Mouse (Mus musculus): ENCODE measurements around the gene Lrrc38. TPM values are rescaled to one million over a fixed set of nuclear protein-coding genes. Genes with fewer than 3 reads are reported as not detected.
"Not testable (repeated sequence)": the region's sequence is repeated elsewhere in the genome, so short reads cannot be mapped to it uniquely, and the experiment has no call there.

Gene Lrrc38
- total RNA-seq, 1 experiment, result 0.22 TPM

GRCm38 (mm10) chr4:143339808-143340207, 9.7 kb upstream of the Lrrc38 start:
- in situ Hi-C loops (cut with MboI; ENCODE audit: low sequenced_read_pairs in 2 of 2, unreplicated experiment in 2 of 2), result no loop called here
- Histone ChIP-seq H3K9ac (ENCODE audit: insufficient read depth, low read depth, low read length, poor library complexity, severe bottlenecking) (no peak overlapping the region), H3K4me3 (ENCODE audit: insufficient read depth in 1 of 2, low read depth in 1 of 2, low read length in 2 of 2, poor library complexity in 1 of 2, severe bottlenecking in 1 of 2) (no peak overlapping the region), H3K36me3 (ENCODE audit: control insufficient read depth, insufficient read depth, low read length, poor library complexity, severe bottlenecking) (no peaks in the 10 kb centered on the region), H3K27ac (ENCODE audit: insufficient read depth, low read depth, low read length, poor library complexity, severe bottlenecking) (no peak overlapping the region), H3K9me3 (ENCODE audit: control insufficient read depth, insufficient read depth, low read depth, low read length) (no peaks in the 10 kb centered on the region), H3K4me1 (ENCODE audit: control insufficient read depth in 2 of 2, insufficient read depth in 2 of 2, low read length in 2 of 2, poor library complexity in 1 of 2) (peaks cover 2 to 6% of the 10 kb centered on the region in 2 experiments; a peak in 1 of 4 replicates)
- no peak for DNase-seq (ENCODE audit: low read depth, low spot score)
- TF ChIP-seq ZNF384 (IDR thresholded peaks at IDR 0.05; ENCODE audit: low read depth, low read length), result no peak
- no peak for TF ChIP-seq HCFC1 (IDR thresholded peaks at IDR 0.05; ENCODE audit: borderline replicate concordance, insufficient read depth, low read length)
- TF ChIP-seq CHD2 (IDR thresholded peaks at IDR 0.05; ENCODE audit: low read depth, low read length), result no peak
- TF ChIP-seq ZC3H11A (IDR thresholded peaks at IDR 0.05; ENCODE audit: borderline replicate concordance, low read depth, low read length), result no peak
- TF ChIP-seq MAFK (IDR thresholded peaks at IDR 0.05; ENCODE audit: insufficient read depth, low read depth, low read length), result no peak

- Histone ChIP-seq H3K4me1 (ENCODE audit: control insufficient read depth in 2 of 2, insufficient read depth in 2 of 2, low read length in 2 of 2, poor library complexity in 1 of 2) (no peaks in the 10 kb centered on the region; a peak in 1 of 4 replicates), H3K9ac (ENCODE audit: insufficient read depth, low read depth, low read length, poor library complexity, severe bottlenecking) (no peak overlapping the region), H3K27ac (ENCODE audit: insufficient read depth, low read depth, low read length, poor library complexity, severe bottlenecking) (no peak overlapping the region), H3K36me3 (ENCODE audit: control insufficient read depth, insufficient read depth, low read length, poor library complexity, severe bottlenecking) (no peaks in the 10 kb centered on the region), H3K9me3 (ENCODE audit: control insufficient read depth, insufficient read depth, low read depth, low read length) (no peaks in the 10 kb centered on the region), H3K4me3 (ENCODE audit: insufficient read depth in 1 of 2, low read depth in 1 of 2, low read length in 2 of 2, poor library complexity in 1 of 2, severe bottlenecking in 1 of 2) (no peak overlapping the region)
- no peak for DNase-seq (ENCODE audit: low read depth, low spot score)
- TF ChIP-seq ZC3H11A (IDR thresholded peaks at IDR 0.05; ENCODE audit: borderline replicate concordance, low read depth, low read length) (no peak), ZNF384 (IDR thresholded peaks at IDR 0.05; ENCODE audit: low read depth, low read length) (no peak), MAFK (IDR thresholded peaks at IDR 0.05; ENCODE audit: insufficient read depth, low read depth, low read length) (no peak), CHD2 (IDR thresholded peaks at IDR 0.05; ENCODE audit: low read depth, low read length) (no peak), HCFC1 (IDR thresholded peaks at IDR 0.05; ENCODE audit: borderline replicate concordance, insufficient read depth, low read length) (no peak)
- in situ Hi-C loops (cut with MboI; ENCODE audit: low sequenced_read_pairs in 2 of 2, unreplicated experiment in 2 of 2), result no loop called here
These were observed 8.1 kb upstream of the Lrrc38 start for GRCm38 (mm10) chr4:143341470-143341869.

GRCm38 (mm10) chr4:143345491-143345890, 4.1 kb upstream of the Lrrc38 start:
- in situ Hi-C loops (cut with MboI; ENCODE audit: low sequenced_read_pairs in 2 of 2, unreplicated experiment in 2 of 2); H3K27ac ChIP-seq (ENCODE audit: insufficient read depth, low read depth, low read length, poor library complexity, severe bottlenecking); H3K9ac ChIP-seq (ENCODE audit: insufficient read depth, low read depth, low read length, poor library complexity, severe bottlenecking); H3K36me3 ChIP-seq (ENCODE audit: control insufficient read depth, insufficient read depth, low read length, poor library complexity, severe bottlenecking); H3K9me3 ChIP-seq (ENCODE audit: control insufficient read depth, insufficient read depth, low read depth, low read length); DNase-seq (ENCODE audit: low read depth, low spot score); H3K4me3 ChIP-seq (ENCODE audit: insufficient read depth in 1 of 2, low read depth in 1 of 2, low read length in 2 of 2, poor library complexity in 1 of 2, severe bottlenecking in 1 of 2); H3K4me1 ChIP-seq (ENCODE audit: control insufficient read depth in 2 of 2, insufficient read depth in 2 of 2, low read length in 2 of 2, poor library complexity in 1 of 2): not testable (repeated sequence)

- H3K36me3 ChIP-seq (ENCODE audit: control insufficient read depth, insufficient read depth, low read length, poor library complexity, severe bottlenecking), result no peaks in the 10 kb centered on the region
- in situ Hi-C loops (cut with MboI; ENCODE audit: low sequenced_read_pairs in 2 of 2, unreplicated experiment in 2 of 2), result no loop called here
- no peak overlapping the region for H3K27ac ChIP-seq (ENCODE audit: insufficient read depth, low read depth, low read length, poor library complexity, severe bottlenecking)
- H3K9me3 ChIP-seq (ENCODE audit: control insufficient read depth, insufficient read depth, low read depth, low read length), result no peaks in the 10 kb centered on the region
- no peak for DNase-seq (ENCODE audit: low read depth, low spot score)
- no peak overlapping the region for H3K4me3 ChIP-seq (ENCODE audit: insufficient read depth in 1 of 2, low read depth in 1 of 2, low read length in 2 of 2, poor library complexity in 1 of 2, severe bottlenecking in 1 of 2)
- no peak for TF ChIP-seq ZNF384 (IDR thresholded peaks at IDR 0.05; ENCODE audit: low read depth, low read length)
- TF ChIP-seq ZC3H11A (IDR thresholded peaks at IDR 0.05; ENCODE audit: borderline replicate concordance, low read depth, low read length), result no peak
- no peak for TF ChIP-seq MAFK (IDR thresholded peaks at IDR 0.05; ENCODE audit: insufficient read depth, low read depth, low read length)
- TF ChIP-seq CHD2 (IDR thresholded peaks at IDR 0.05; ENCODE audit: low read depth, low read length), result no peak
- no peak for TF ChIP-seq HCFC1 (IDR thresholded peaks at IDR 0.05; ENCODE audit: borderline replicate concordance, insufficient read depth, low read length)
- H3K9ac ChIP-seq (ENCODE audit: insufficient read depth, low read depth, low read length, poor library complexity, severe bottlenecking), result no peak overlapping the region
- peaks cover 0 to 5% of the 10 kb centered on the region in 2 experiments; a peak in 1 of 4 replicates for H3K4me1 ChIP-seq (ENCODE audit: control insufficient read depth in 2 of 2, insufficient read depth in 2 of 2, low read length in 2 of 2, poor library complexity in 1 of 2)
These were observed 879 bp upstream of the Lrrc38 start for GRCm38 (mm10) chr4:143348678-143349077.
